Comparison of ENCODE assay signal across 28 mouse cellular contexts in genomic region chr16:38703501-38703900, GRCm38 (mm10). TPM values are rescaled to one million over a fixed set of nuclear protein-coding genes. Genes with fewer than 3 reads are reported as not detected.
DNase-seq lines count a peak whose midpoint lies in the region; ATAC-seq and TF ChIP-seq lines count a peak whose summit lies in the region.
"Had no signal": no experiment of that assay in that cellular context is flagged by ENCODE, and none has a peak within 500 bp of the region (broad histone marks: within the 10 kb centered on the region; RNA-seq: fewer than 3 reads in every experiment).

No protein-coding gene starts in this region.

- H3K4me2 ChIP-seq in heart, postnatal 0 days (ENCODE audit: low read depth, low read length) = no peak overlapping the region
- H3K4me2 ChIP-seq: forebrain, embryonic 15.5 days; limb, embryonic 13.5 days; liver, embryonic 12.5 days; neural tube, embryonic 13.5 days had no signal

- H3K27ac ChIP-seq in heart, adult 2 months = peak overlapping the region; percentile 18; the same call in 1 of the 2 replicates
- no peak overlapping the region for H3K27ac ChIP-seq in heart, postnatal 0 days (ENCODE audit: low read depth)
- H3K27ac ChIP-seq: forebrain, embryonic 15.5 days; limb, embryonic 13.5 days; liver, embryonic 12.5 days; neural tube, embryonic 13.5 days had no signal

- 30% methylated on average over 6 of the region's 6 CpGs for WGBS in heart, adult 2 months
- WGBS in heart, postnatal 0 days = 42% methylated on average over 6 of the region's 6 CpGs

- H3K27me3 ChIP-seq in heart, adult 2 months (ENCODE audit: control insufficient read depth, insufficient read depth, low read length) = no peaks in the 10 kb centered on the region
- no peaks in the 10 kb centered on the region for H3K27me3 ChIP-seq in heart, postnatal 0 days (ENCODE audit: control insufficient read depth, insufficient read depth, low read length)
- H3K27me3 ChIP-seq: forebrain, embryonic 15.5 days; limb, embryonic 13.5 days; neural tube, embryonic 13.5 days had no signal

- no peaks in the 10 kb centered on the region for H3K9me3 ChIP-seq in heart, postnatal 0 days (replicated peaks; ENCODE audit: control insufficient read depth, low read length)
- H3K9me3 ChIP-seq: forebrain, embryonic 15.5 days; G1E; limb, embryonic 13.5 days; liver, embryonic 12.5 days; neural tube, embryonic 13.5 days had no signal

- TF ChIP-seq CTCF in heart, adult 2 months (IDR thresholded peaks at IDR 0.05) = no peak
- TF ChIP-seq CTCF in heart, postnatal 0 days (IDR thresholded peaks at IDR 0.05; ENCODE audit: low read depth) = no peak

- peaks cover 24% of the 10 kb centered on the region for H3K36me3 ChIP-seq in heart, adult 2 months (ENCODE audit: control insufficient read depth, insufficient read depth, low read length)
- H3K36me3 ChIP-seq in heart, postnatal 0 days (replicated peaks; ENCODE audit: control insufficient read depth, insufficient read depth, low read length) = 0 out of 2 replicates have a peak, but pooled peaks cover 4% of the 10 kb centered on the region
- H3K36me3 ChIP-seq: forebrain, embryonic 15.5 days; G1E; limb, embryonic 13.5 days; liver, embryonic 12.5 days; neural tube, embryonic 13.5 days had no signal

- peaks cover 5% of the 10 kb centered on the region; the same call in 1 of the 2 replicates for H3K79me2 ChIP-seq in heart, adult 2 months (replicated peaks; ENCODE audit: control insufficient read depth, insufficient read depth, low read length)

- ATAC-seq in heart, postnatal 0 days (ENCODE audit: insufficient read depth, low read depth) = no peak
- ATAC-seq: forebrain, embryonic 15.5 days; liver, embryonic 12.5 days; midbrain, embryonic 16.5 days; Patski had no signal

- no peak overlapping the region for H3K4me3 ChIP-seq in heart, adult 2 months
- H3K4me3 ChIP-seq in heart, postnatal 0 days (ENCODE audit: low read depth, low read length) = no peak overlapping the region
- H3K4me3 ChIP-seq: forebrain, embryonic 15.5 days; limb, embryonic 13.5 days; liver, embryonic 12.5 days; myocyte; neural tube, embryonic 13.5 days had no signal

- intact Hi-C loops in heart, adult 2 months (cut with DNase I) = no loop called here

- H3K9ac ChIP-seq in heart, adult 2 months (ENCODE audit: low read depth, low read length) = no peak overlapping the region
- H3K9ac ChIP-seq in heart, postnatal 0 days (replicated peaks; ENCODE audit: low read depth, low read length) = no peak overlapping the region
- H3K9ac ChIP-seq: forebrain, embryonic 15.5 days; limb, embryonic 13.5 days; liver, embryonic 12.5 days; neural tube, embryonic 13.5 days had no signal

- TF ChIP-seq EP300 in heart, adult 2 months (IDR thresholded peaks at IDR 0.05; ENCODE audit: insufficient read depth, low read depth, low read length) = no peak
- no peak for TF ChIP-seq EP300 in heart, postnatal 0 days (IDR thresholded peaks at IDR 0.05; ENCODE audit: low read depth)

- no peak for DNase-seq in heart, adult 2 months
- DNase-seq in heart, adult 8-10 months (ENCODE audit: low spot score) = no peak
- peak; percentile 35 for DNase-seq in heart, postnatal 0 days (ENCODE audit: low spot score)
- no peak for DNase-seq in heart, adult 18-20 months
- DNase-seq in lung, postnatal 10 days = peak; percentile 23
- no peak for DNase-seq in lung, postnatal 25 days (ENCODE audit: low spot score)
- DNase-seq in urinary bladder, postnatal 25 days (ENCODE audit: low spot score) = no peak
- DNase-seq: adrenal gland, postnatal 36 days; B cell, adult 2 months; cerebellum, adult 11-12 months; cerebellum, postnatal 10 days; kidney, adult 2 months; kidney, postnatal 36 days; layer of hippocampus, postnatal 36 days; lung, postnatal 36 days; retina, postnatal 1 day; right cerebral cortex, postnatal 25 days; spleen, adult 18-20 months; thymus, postnatal 14 days had no signal

- no peak for TF ChIP-seq POLR2A in heart, adult 2 months (IDR thresholded peaks at IDR 0.05; ENCODE audit: insufficient read depth, low read depth, low read length)

- peaks cover 28% of the 10 kb centered on the region for H3K4me1 ChIP-seq in heart, adult 2 months (ENCODE audit: control insufficient read depth, insufficient read depth, low read length)
- H3K4me1 ChIP-seq in heart, postnatal 0 days (ENCODE audit: control insufficient read depth, insufficient read depth) = peaks cover 61% of the 10 kb centered on the region
- H3K4me1 ChIP-seq: liver, embryonic 12.5 days had no signal

RNA-seq across cellular contexts. Expression of gene Arhgap31, which starts 9.6 kb away (rescaled TPM):
- total RNA-seq in heart, adult 2 months (2021) = 10 to 100 TPM; 38.2 to 41.2 TPM
- polyA plus RNA-seq in heart, adult 2 months (2012; rRNA removed) = 14.1 and 20.1 TPM in 2 replicates
- total RNA-seq in heart, adult 8-10 months (2022) = 10 to 100 TPM; 32.9 to 44.3 (median 39.1) TPM
- 60.6 and 63.5 TPM in 2 replicates for total RNA-seq in heart, postnatal 0 days (2014; rRNA removed; ENCODE audit: low replicate concordance)
- polyA plus RNA-seq in heart, postnatal 0 days (2015; fragmentation: Nextera tagmentation; extraction: Ambion mirVana) = 15.0 and 15.7 TPM in 2 replicates
- 10 to 100 TPM; 39.6 to 40.8 TPM for total RNA-seq in heart, adult 18-20 months (2021)

RNA-seq across cellular contexts. Expression of gene B4galt4, which starts 38.6 kb away (rescaled TPM):
- 10 to 100 TPM in 1 of 2 experiments, 1 to 10 TPM in 1; 8.1 to 13.2 TPM for total RNA-seq in heart, adult 2 months (2021)
- 6.4 and 9.6 TPM in 2 replicates for polyA plus RNA-seq in heart, adult 2 months (2012; rRNA removed)
- 10 to 100 TPM in 2 of 4 experiments, 1 to 10 TPM in 2; 7.2 to 11.7 (median 9.6) TPM for total RNA-seq in heart, adult 8-10 months (2022)
- total RNA-seq in heart, postnatal 0 days (2014; rRNA removed; ENCODE audit: low replicate concordance) = 12.4 and 26.6 TPM in 2 replicates
- polyA plus RNA-seq in heart, postnatal 0 days (2015; fragmentation: Nextera tagmentation; extraction: Ambion mirVana) = 12.6 and 14.5 TPM in 2 replicates
- total RNA-seq in heart, adult 18-20 months (2021) = 10 to 100 TPM; 10.3 to 16.1 TPM
- total RNA-seq: CH12.LX, G1E had no signal
- polyA plus RNA-seq: G1E had no signal

Comparison
In these comparisons a context has a peak if more than half of its experiments do, and no peak if none do; other contexts are left out.
1. DNase-seq: peak in heart, postnatal 0 days (single experiment) and lung, postnatal 10 days (single experiment); none in heart, adult 2 months (0 of 2), heart, adult 8-10 months (single experiment), heart, adult 18-20 months (0 of 2), lung, postnatal 25 days (single experiment) and urinary bladder, postnatal 25 days (single experiment).